Mouse (Mus musculus): Measurements from ENCODE around the gene Nelfb. TPM values are rescaled to one million over a fixed set of nuclear protein-coding genes. Genes with fewer than 3 reads are reported as not detected.
A peak's percentile ranks its signal among the peaks of the same experiment; 100 is the strongest.

Nelfb gene
- total and polyA plus RNA-seq, 2 experiments from 2014 or later: 38.4 to 49.0 TPM

- no peak overlapping the region for H3K27ac ChIP-seq (ENCODE audit: low read depth)
- H3K9ac ChIP-seq (replicated peaks; ENCODE audit: low read depth, low read length): no peak overlapping the region
- DNase-seq (ENCODE audit: low spot score) (no peak), ATAC-seq (ENCODE audit: insufficient read depth, low read depth) (no peak)
- no peak overlapping the region; the same call in 1 of the 2 replicates for H3K4me3 ChIP-seq (ENCODE audit: low read depth, low read length)
- H3K36me3 ChIP-seq (replicated peaks; ENCODE audit: control insufficient read depth, insufficient read depth, low read length): no peaks in the 10 kb centered on the region
- H3K27me3 ChIP-seq (ENCODE audit: control insufficient read depth, insufficient read depth, low read length): no peaks in the 10 kb centered on the region
- WGBS: 40% methylated on average over 5 of the region's 5 CpGs
- no peak for TF ChIP-seq CTCF (IDR thresholded peaks at IDR 0.05; ENCODE audit: low read depth)
- no peak for TF ChIP-seq EP300 (IDR thresholded peaks at IDR 0.05; ENCODE audit: low read depth)
- no peaks in the 10 kb centered on the region for H3K9me3 ChIP-seq (replicated peaks; ENCODE audit: control insufficient read depth, low read length)
- H3K4me1 ChIP-seq (ENCODE audit: control insufficient read depth, insufficient read depth): peaks cover 8% of the 10 kb centered on the region
- H3K4me2 ChIP-seq (ENCODE audit: low read depth, low read length): peak overlapping the region; percentile 76
These were observed 24.7 kb downstream of the Nelfb start for GRCm38 (mm10) chr2:25186575-25186930.

GRCm38 (mm10) chr2:25185625-25186574, 25.4 kb downstream of the Nelfb start:
- H3K27ac ChIP-seq (ENCODE audit: low read depth): peak overlapping the region; percentile 63
- ATAC-seq (ENCODE audit: insufficient read depth, low read depth) (peak; percentile 34), DNase-seq (ENCODE audit: low spot score) (peak; percentile 45)
- H3K9me3 ChIP-seq (replicated peaks; ENCODE audit: control insufficient read depth, low read length): no peaks in the 10 kb centered on the region
- H3K9ac ChIP-seq (replicated peaks; ENCODE audit: low read depth, low read length): peak overlapping the region; percentile 52
- H3K4me3 ChIP-seq (ENCODE audit: low read depth, low read length): peak overlapping the region; percentile 47
- H3K27me3 ChIP-seq (ENCODE audit: control insufficient read depth, insufficient read depth, low read length): no peaks in the 10 kb centered on the region
- H3K36me3 ChIP-seq (replicated peaks; ENCODE audit: control insufficient read depth, insufficient read depth, low read length): no peaks in the 10 kb centered on the region
- H3K4me1 ChIP-seq (ENCODE audit: control insufficient read depth, insufficient read depth): peaks cover 11% of the 10 kb centered on the region
- peak overlapping the region; percentile 76 for H3K4me2 ChIP-seq (ENCODE audit: low read depth, low read length)
- TF ChIP-seq CTCF (IDR thresholded peaks at IDR 0.05; ENCODE audit: low read depth) (peak; percentile 59), EP300 (IDR thresholded peaks at IDR 0.05; ENCODE audit: low read depth) (0 out of 2 replicates have a peak, but pooled peaks have one; percentile 18)
- 2% methylated on average over 63 of the region's 64 CpGs for WGBS

GRCm38 (mm10) chr2:25184496-25184895, 26.8 kb downstream of the Nelfb start:
- Histone ChIP-seq H3K27ac (ENCODE audit: low read depth) (no peak overlapping the region), H3K4me3 (ENCODE audit: low read depth, low read length) (no peak overlapping the region), H3K4me2 (ENCODE audit: low read depth, low read length) (no peak overlapping the region), H3K4me1 (ENCODE audit: control insufficient read depth, insufficient read depth) (peaks cover 11% of the 10 kb centered on the region), H3K9ac (replicated peaks; ENCODE audit: low read depth, low read length) (no peak overlapping the region), H3K9me3 (replicated peaks; ENCODE audit: control insufficient read depth, low read length) (no peaks in the 10 kb centered on the region), H3K36me3 (replicated peaks; ENCODE audit: control insufficient read depth, insufficient read depth, low read length) (no peaks in the 10 kb centered on the region), H3K27me3 (ENCODE audit: control insufficient read depth, insufficient read depth, low read length) (0 out of 2 replicates have a peak, but pooled peaks cover 6% of the 10 kb centered on the region)
- whole genome bisulfite sequencing: 92% methylated on average over 7 of the region's 7 CpGs
- TF ChIP-seq CTCF (IDR thresholded peaks at IDR 0.05; ENCODE audit: low read depth) (no peak), EP300 (IDR thresholded peaks at IDR 0.05; ENCODE audit: low read depth) (no peak)
- DNase-seq (ENCODE audit: low spot score) (no peak), ATAC-seq (ENCODE audit: insufficient read depth, low read depth) (no peak)

GRCm38 (mm10) chr2:25183336-25183735, 28.0 kb downstream of the Nelfb start:
- Histone ChIP-seq H3K4me1 (ENCODE audit: control insufficient read depth, insufficient read depth) (peaks cover 17% of the 10 kb centered on the region), H3K4me2 (ENCODE audit: low read depth, low read length) (peak overlapping the region; percentile 82), H3K27me3 (ENCODE audit: control insufficient read depth, insufficient read depth, low read length) (0 out of 2 replicates have a peak, but pooled peaks cover 6% of the 10 kb centered on the region), H3K4me3 (ENCODE audit: low read depth, low read length) (peak overlapping the region; percentile 62), H3K9me3 (replicated peaks; ENCODE audit: control insufficient read depth, low read length) (no peaks in the 10 kb centered on the region), H3K9ac (replicated peaks; ENCODE audit: low read depth, low read length) (no peak overlapping the region), H3K36me3 (replicated peaks; ENCODE audit: control insufficient read depth, insufficient read depth, low read length) (no peaks in the 10 kb centered on the region), H3K27ac (ENCODE audit: low read depth) (no peak overlapping the region)
- TF ChIP-seq CTCF (IDR thresholded peaks at IDR 0.05; ENCODE audit: low read depth): no peak
- TF ChIP-seq EP300 (IDR thresholded peaks at IDR 0.05; ENCODE audit: low read depth): no peak
- no peak for DNase-seq (ENCODE audit: low spot score)
- WGBS: 69% methylated on average over 2 of the region's 2 CpGs
- ATAC-seq (ENCODE audit: insufficient read depth, low read depth): no peak

GRCm38 (mm10) chr2:25182664-25183063, 28.6 kb downstream of the Nelfb start:
- no peak overlapping the region for H3K27ac ChIP-seq (ENCODE audit: low read depth)
- no peaks in the 10 kb centered on the region for H3K36me3 ChIP-seq (replicated peaks; ENCODE audit: control insufficient read depth, insufficient read depth, low read length)
- no peak for TF ChIP-seq CTCF (IDR thresholded peaks at IDR 0.05; ENCODE audit: low read depth)
- no peak for TF ChIP-seq EP300 (IDR thresholded peaks at IDR 0.05; ENCODE audit: low read depth)
- H3K9ac ChIP-seq (replicated peaks; ENCODE audit: low read depth, low read length): peak overlapping the region; percentile 31; the same call in 1 of the 2 replicates
- peak overlapping the region; percentile 82 for H3K4me2 ChIP-seq (ENCODE audit: low read depth, low read length)
- peaks cover 24% of the 10 kb centered on the region for H3K4me1 ChIP-seq (ENCODE audit: control insufficient read depth, insufficient read depth)
- no peaks in the 10 kb centered on the region for H3K9me3 ChIP-seq (replicated peaks; ENCODE audit: control insufficient read depth, low read length)
- DNase-seq (ENCODE audit: low spot score) (no peak), ATAC-seq (ENCODE audit: insufficient read depth, low read depth) (no peak)
- H3K4me3 ChIP-seq (ENCODE audit: low read depth, low read length): peak overlapping the region; percentile 62
- 25% methylated on average over 6 of the region's 6 CpGs for WGBS
- H3K27me3 ChIP-seq (ENCODE audit: control insufficient read depth, insufficient read depth, low read length): 0 out of 2 replicates have a peak, but pooled peaks cover 6% of the 10 kb centered on the region
